Mouse (Mus musculus) liver, embryonic 15.5 days (tissue): ENCODE results near the gene Sorl1. TPM values are rescaled to one million over a fixed set of nuclear protein-coding genes. Genes with fewer than 3 reads are reported as not detected.

ENCODE experiments used
- ATAC-seq: fragments of 200-750 bp; cut with Nextera tagmentation; 2 replicates; pipeline ENCODE4 v1.8.0; 2017; ENCODE audit warnings: moderate number of reproducible peaks, mild to moderate bottlenecking, moderate library complexity; ENCODE audit not compliant: insufficient read depth
- H3K27ac ChIP-seq: fragments of 300-500 bp; sonication (generic); replicated peaks from 2 replicates; pipeline ENCODE4 v1.5.1; 2015; ENCODE audit warnings: mild to moderate bottlenecking, inconsistent platforms
- H3K27me3 ChIP-seq: fragments of 300-500 bp; sonication (generic); 2 replicates; pipeline ENCODE4 v1.6.1; 2015; ENCODE audit warnings: mild to moderate bottlenecking, inconsistent platforms
- H3K36me3 ChIP-seq: fragments of 300-500 bp; sonication (generic); replicated peaks from 2 replicates; pipeline ENCODE4 v1.6.1; 2015; ENCODE audit warnings: moderate library complexity, mild to moderate bottlenecking, inconsistent platforms
- H3K4me1 ChIP-seq: fragments of 300-500 bp; sonication (generic); replicated peaks from 2 replicates; pipeline ENCODE4 v1.6.1; 2015; ENCODE audit warnings: inconsistent platforms
- H3K4me2 ChIP-seq: fragments of 300-500 bp; sonication (generic); 2 replicates; pipeline ENCODE4 v1.6.1; 2015; ENCODE audit warnings: moderate library complexity, mild to moderate bottlenecking, inconsistent platforms
- H3K4me3 ChIP-seq: fragments of 300-500 bp; sonication (generic); replicated peaks from 2 replicates; pipeline ENCODE4 v1.5.1; 2015; ENCODE audit warnings: mild to moderate bottlenecking, inconsistent platforms
- H3K9ac ChIP-seq: fragments of 300-500 bp; sonication (generic); 2 replicates; pipeline ENCODE4 v1.6.1; 2015; ENCODE audit warnings: moderate library complexity, mild to moderate bottlenecking, inconsistent platforms
- H3K9me3 ChIP-seq: fragments of 300-500 bp; sonication (generic); replicated peaks from 2 replicates; pipeline ENCODE4 v1.6.1; 2016; ENCODE audit warnings: inconsistent platforms
- WGBS: fragments of 180-500 bp; shearing (Covaris S2); methylation state at CpG from one replicate; pipeline ENCODE4 v1.1.7; 2015; ENCODE audit warnings: mixed read lengths; ENCODE audit not compliant: insufficient replicate concordance; 5-methylcytosine and 5-hydroxymethylcytosine counted together
- polyA plus RNA-seq: library from polyadenylated mRNA; unstranded; fragments of >200 nt; fragmentation: Nextera tagmentation; extraction: Ambion mirVana; gene quantifications from 2 replicates; pipeline ENCODE4 v1.2.1, GENCODE M21; 2015

Gene Sorl1
- polyA plus RNA-seq, 1 experiment from 2014 or later: 2.0 TPM

GRCm38 (mm10) chr9:42148816-42149215 lies 24.7 kb upstream of the Sorl1 start:
- Histone ChIP-seq H3K4me2 (no peak overlapping the region), H3K9me3 (no peaks in the 10 kb centered on the region), H3K4me1 (no peaks in the 10 kb centered on the region), H3K36me3 (no peaks in the 10 kb centered on the region), H3K9ac (no peak overlapping the region), H3K4me3 (no peak overlapping the region), H3K27me3 (no peaks in the 10 kb centered on the region), H3K27ac (no peak overlapping the region)
- WGBS: 63% methylated on average over 6 of the region's 6 CpGs
- ATAC-seq: no peak

GRCm38 (mm10) chr9:42148036-42148435 lies 23.9 kb upstream of the Sorl1 start:
- H3K4me1 ChIP-seq: no peaks in the 10 kb centered on the region
- 73% methylated on average over 4 of the region's 4 CpGs for WGBS
- no peaks in the 10 kb centered on the region for H3K27me3 ChIP-seq
- H3K36me3 ChIP-seq: no peaks in the 10 kb centered on the region
- H3K9ac ChIP-seq: no peak overlapping the region
- no peak overlapping the region for H3K4me3 ChIP-seq
- no peaks in the 10 kb centered on the region for H3K9me3 ChIP-seq
- ATAC-seq: no peak
- H3K4me2 ChIP-seq: no peak overlapping the region
- H3K27ac ChIP-seq: no peak overlapping the region

DNA sequence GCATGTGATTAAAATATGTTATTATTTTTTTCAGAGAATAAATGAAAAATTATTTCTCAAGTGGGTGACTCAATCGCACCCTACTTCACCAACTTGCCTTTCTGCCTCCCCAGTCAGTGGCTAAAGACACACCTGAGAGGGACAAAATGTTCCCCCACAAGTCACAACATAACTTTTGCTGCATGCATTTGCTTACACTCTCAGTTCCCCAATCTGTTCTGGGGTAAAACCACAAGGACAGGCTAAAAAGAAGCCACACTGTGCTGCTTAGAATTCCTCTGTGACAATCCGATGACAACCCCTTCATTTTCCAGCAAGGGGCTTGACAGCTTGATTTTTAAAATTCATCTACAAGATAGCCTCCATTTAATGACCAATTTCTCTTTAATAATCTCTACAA lies 22.4 kb upstream of the Sorl1 start:
- no peak overlapping the region for H3K27ac ChIP-seq
- ATAC-seq: no peak
- H3K9ac ChIP-seq: no peak overlapping the region
- H3K27me3 ChIP-seq: no peaks in the 10 kb centered on the region
- H3K4me3 ChIP-seq: no peak overlapping the region
- no peaks in the 10 kb centered on the region for H3K4me1 ChIP-seq
- 55% methylated on average over 2 of the region's 2 CpGs for WGBS
- H3K9me3 ChIP-seq: no peaks in the 10 kb centered on the region
- no peaks in the 10 kb centered on the region for H3K36me3 ChIP-seq
- H3K4me2 ChIP-seq: no peak overlapping the region

DNA sequence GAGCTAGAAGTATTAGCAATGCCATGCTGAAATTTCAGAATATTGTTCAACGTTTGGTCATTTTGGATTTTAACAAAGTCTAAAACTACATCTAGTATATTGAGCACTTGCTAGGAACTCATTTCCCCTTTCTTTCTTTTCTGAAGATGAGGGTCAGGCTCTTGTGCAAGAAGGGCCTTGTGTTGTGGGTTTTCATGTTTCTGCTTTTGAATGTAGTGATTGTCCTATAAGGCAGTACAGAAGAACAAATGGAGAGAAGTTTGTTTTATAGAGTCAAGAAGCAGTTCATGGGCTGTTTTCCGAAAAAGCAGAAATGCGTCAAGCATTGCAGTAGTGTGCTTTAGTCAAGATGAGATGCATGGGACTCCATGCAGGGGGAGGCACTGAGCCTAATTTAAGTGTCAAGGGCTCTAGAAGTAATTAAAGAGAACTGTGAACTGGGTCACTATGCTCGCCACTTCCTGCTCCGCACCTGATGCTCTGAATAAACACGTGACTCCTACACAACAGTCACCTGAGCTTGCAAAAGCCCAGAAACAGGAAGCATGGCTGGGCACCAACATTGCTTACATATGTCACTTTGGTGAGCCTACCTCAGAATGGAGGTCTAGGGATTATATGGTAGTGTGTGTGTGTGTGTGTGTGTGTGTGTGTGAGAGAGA lies 17.6 kb upstream of the Sorl1 start:
- H3K36me3 ChIP-seq: no peaks in the 10 kb centered on the region
- H3K9me3 ChIP-seq: no peaks in the 10 kb centered on the region
- no peak overlapping the region for H3K4me2 ChIP-seq
- no peak overlapping the region for H3K4me3 ChIP-seq
- ATAC-seq: no peak
- WGBS: 50% methylated on average over 6 of the region's 6 CpGs
- no peak overlapping the region for H3K9ac ChIP-seq
- H3K27ac ChIP-seq: no peak overlapping the region
- H3K27me3 ChIP-seq: no peaks in the 10 kb centered on the region
- H3K4me1 ChIP-seq: no peaks in the 10 kb centered on the region

- Histone ChIP-seq H3K9me3 (no peaks in the 10 kb centered on the region), H3K4me3 (no peak overlapping the region), H3K9ac (no peak overlapping the region), H3K4me2 (no peak overlapping the region), H3K27ac (no peak overlapping the region), H3K36me3 (no peaks in the 10 kb centered on the region), H3K4me1 (no peaks in the 10 kb centered on the region), H3K27me3 (no peaks in the 10 kb centered on the region)
- 37% methylated on average over 4 of the region's 4 CpGs for WGBS
- no peak for ATAC-seq
Measured at GRCm38 (mm10) chr9:42138248-42138858, 14.3 kb upstream of the Sorl1 start.

DNA sequence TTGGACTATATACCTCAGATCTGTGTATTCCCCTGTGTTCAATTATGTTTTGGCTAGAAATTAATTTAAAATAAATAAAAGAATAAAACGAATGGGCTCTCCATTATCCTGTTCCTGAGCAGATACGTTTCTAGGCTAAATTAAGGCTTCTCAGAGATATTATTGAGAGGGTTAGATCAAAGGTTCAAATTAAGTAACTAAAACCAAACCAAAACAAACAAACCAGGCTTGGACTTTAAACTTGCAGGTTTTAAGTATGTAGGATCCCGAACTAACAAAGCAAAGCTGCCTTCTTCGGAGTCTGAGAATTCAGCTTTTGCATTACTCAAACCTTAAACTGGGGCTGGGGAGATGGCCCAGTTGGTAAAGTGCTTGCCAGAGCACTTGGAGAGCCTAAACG lies 13.5 kb upstream of the Sorl1 start:
- Histone ChIP-seq H3K4me1 (no peaks in the 10 kb centered on the region), H3K4me3 (no peak overlapping the region), H3K9me3 (no peaks in the 10 kb centered on the region), H3K27ac (no peak overlapping the region), H3K36me3 (no peaks in the 10 kb centered on the region), H3K4me2 (no peak overlapping the region), H3K27me3 (no peaks in the 10 kb centered on the region), H3K9ac (no peak overlapping the region)
- 55% methylated on average over 5 of the region's 5 CpGs for WGBS
- no peak for ATAC-seq

DNA sequence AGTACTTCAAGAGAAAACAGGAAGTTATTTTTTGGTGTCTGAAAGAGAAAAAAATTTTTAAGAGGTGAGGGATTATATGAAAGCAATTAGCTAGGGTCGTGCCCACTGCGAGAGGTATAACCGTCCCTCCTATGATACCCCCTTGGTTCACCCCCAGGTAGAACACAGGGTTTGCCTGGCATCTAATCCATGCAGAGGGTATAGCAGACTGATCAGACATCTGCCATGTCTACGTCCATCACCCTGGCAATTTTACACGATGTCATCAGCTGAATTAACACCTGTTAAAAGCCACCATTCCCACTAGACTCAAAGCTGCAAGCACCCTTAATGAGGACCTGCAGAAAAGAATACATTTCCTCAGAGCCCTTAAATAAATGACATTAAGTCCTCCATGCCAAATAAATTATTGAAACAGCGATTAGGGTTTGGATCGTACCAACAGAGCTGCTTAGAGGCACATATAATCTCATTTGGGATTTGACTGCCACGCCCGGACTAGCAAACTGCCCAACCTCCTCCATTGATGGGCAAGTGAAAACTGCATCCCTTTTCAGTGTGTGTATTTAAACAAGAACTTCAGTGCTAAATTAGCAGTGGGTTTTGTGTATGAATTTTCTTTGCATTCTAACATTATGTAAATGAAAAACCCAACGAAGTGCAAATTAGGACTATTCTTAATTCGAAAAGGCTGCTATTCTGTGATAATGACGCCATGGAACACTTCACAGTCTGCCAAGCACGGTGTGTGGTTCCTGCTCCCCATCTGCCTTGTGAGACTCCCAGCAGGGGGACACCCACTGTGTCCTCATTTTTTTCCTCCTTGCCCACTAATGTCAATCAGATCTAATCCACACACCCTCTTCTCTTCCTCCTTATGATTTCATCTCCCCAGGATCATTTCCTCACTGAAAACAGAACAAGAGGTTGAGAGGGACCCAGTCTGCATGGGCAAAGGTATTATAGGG lies 7.0 kb upstream of the Sorl1 start:
- no peak overlapping the region for H3K9ac ChIP-seq
- H3K4me2 ChIP-seq: no peak overlapping the region
- H3K9me3 ChIP-seq: no peaks in the 10 kb centered on the region
- no peaks in the 10 kb centered on the region for H3K4me1 ChIP-seq
- WGBS: 65% methylated on average over 13 of the region's 13 CpGs
- no peaks in the 10 kb centered on the region for H3K36me3 ChIP-seq
- no peak for ATAC-seq
- no peak overlapping the region for H3K4me3 ChIP-seq
- no peak overlapping the region for H3K27ac ChIP-seq
- 0 out of 2 replicates have a peak, but pooled peaks cover under 1% of the 10 kb centered on the region for H3K27me3 ChIP-seq

- H3K36me3 ChIP-seq: no peaks in the 10 kb centered on the region
- H3K4me2 ChIP-seq: no peak overlapping the region; the same call in 1 of the 2 replicates
- no peak overlapping the region for H3K9ac ChIP-seq
- 0 out of 2 replicates have a peak, but pooled peaks have one; percentile 28 for ATAC-seq
- H3K9me3 ChIP-seq: no peaks in the 10 kb centered on the region
- H3K4me1 ChIP-seq: no peaks in the 10 kb centered on the region
- WGBS: 29% methylated on average over 5 of the region's 5 CpGs
- no peak overlapping the region for H3K4me3 ChIP-seq
- peak overlapping the region; percentile 48; the same call in 1 of the 2 replicates for H3K27ac ChIP-seq
- H3K27me3 ChIP-seq: peaks cover 29% of the 10 kb centered on the region
Measured at GRCm38 (mm10) chr9:42127983-42128382, 3.9 kb upstream of the Sorl1 start.

- no peak overlapping the region for H3K4me2 ChIP-seq
- 53% methylated on average over 9 of the region's 9 CpGs for WGBS
- H3K27me3 ChIP-seq: peaks cover 42% of the 10 kb centered on the region
- H3K9ac ChIP-seq: no peak overlapping the region
- H3K9me3 ChIP-seq: no peaks in the 10 kb centered on the region
- no peaks in the 10 kb centered on the region for H3K36me3 ChIP-seq
- H3K4me3 ChIP-seq: no peak overlapping the region
- no peak overlapping the region for H3K27ac ChIP-seq
- H3K4me1 ChIP-seq: no peaks in the 10 kb centered on the region
- no peak for ATAC-seq
Measured at GRCm38 (mm10) chr9:42125262-42125982, 1.3 kb upstream of the Sorl1 start.

DNA sequence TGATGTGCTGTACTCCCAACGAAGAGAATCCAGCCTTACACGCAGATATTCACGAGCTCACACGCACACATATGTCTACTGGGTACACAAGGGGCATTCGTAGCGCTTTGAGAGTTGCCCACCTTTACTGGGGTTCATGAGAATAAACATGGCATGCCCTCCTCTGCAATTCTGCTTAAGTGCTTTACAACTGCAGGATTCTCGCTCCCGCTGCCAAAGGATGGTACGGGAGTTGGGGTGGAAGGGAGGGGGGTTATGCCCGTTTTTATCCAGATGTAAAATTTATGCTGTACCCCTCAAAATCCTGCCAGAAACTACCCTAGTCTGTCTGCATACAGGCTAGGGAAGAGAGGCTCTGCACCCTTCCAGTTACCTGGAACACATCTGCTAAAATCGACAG lies 893 bp downstream of the Sorl1 start:
- H3K4me1 ChIP-seq: no peaks in the 10 kb centered on the region
- H3K4me3 ChIP-seq: peak overlapping the region; percentile 60
- H3K27ac ChIP-seq: no peak overlapping the region
- ATAC-seq: no peak
- H3K36me3 ChIP-seq: no peaks in the 10 kb centered on the region
- H3K27me3 ChIP-seq: peaks cover 42% of the 10 kb centered on the region
- no peaks in the 10 kb centered on the region for H3K9me3 ChIP-seq
- 32% methylated on average over 11 of the region's 11 CpGs for WGBS
- H3K4me2 ChIP-seq: peak overlapping the region; percentile 73
- no peak overlapping the region for H3K9ac ChIP-seq
